Mouse (Mus musculus): ENCODE measurements around the gene Msi2.

DNA sequence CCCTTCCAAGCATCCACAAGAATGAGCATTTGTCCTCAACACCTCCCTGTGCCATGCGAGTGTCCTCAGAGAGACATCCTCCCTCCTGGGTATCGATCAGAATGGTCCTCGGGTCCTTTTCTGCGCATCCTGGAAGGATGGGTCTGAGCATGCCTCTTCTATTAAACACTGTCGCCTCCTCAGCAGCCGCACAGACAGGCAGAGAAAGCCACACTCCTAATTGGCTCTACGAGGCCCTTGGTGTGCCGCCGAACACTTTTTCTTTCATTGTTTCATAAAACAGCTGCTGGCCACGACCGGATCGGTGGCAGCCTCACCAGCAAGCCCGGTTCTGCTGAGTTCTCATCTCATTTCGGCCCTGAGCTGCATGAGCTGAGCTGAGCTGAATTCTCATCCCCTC is 274.4 kb downstream of the Msi2 start:
- TF ChIP-seq CTCF (IDR thresholded peaks at IDR 0.05; ENCODE audit: extremely low read depth, insufficient read depth, insufficient read length, insufficient replicate concordance) = no peak
- no peak for TF ChIP-seq POLR2A (IDR thresholded peaks at IDR 0.05; ENCODE audit: low read depth, low read length)
